Mouse (Mus musculus): ENCODE measurements around the gene Maml3.

Maml3 gene

GRCm38 (mm10) chr3:51952267-51952666, 152.6 kb downstream of the Maml3 start:
- no peak for DNase-seq

- peak; percentile 18 for DNase-seq
Observed at GRCm38 (mm10) chr3:51949651-51950050, 155.2 kb downstream of the Maml3 start.

- no peak for DNase-seq
Observed at GRCm38 (mm10) chr3:51947168-51947567, 157.7 kb downstream of the Maml3 start.

DNA sequence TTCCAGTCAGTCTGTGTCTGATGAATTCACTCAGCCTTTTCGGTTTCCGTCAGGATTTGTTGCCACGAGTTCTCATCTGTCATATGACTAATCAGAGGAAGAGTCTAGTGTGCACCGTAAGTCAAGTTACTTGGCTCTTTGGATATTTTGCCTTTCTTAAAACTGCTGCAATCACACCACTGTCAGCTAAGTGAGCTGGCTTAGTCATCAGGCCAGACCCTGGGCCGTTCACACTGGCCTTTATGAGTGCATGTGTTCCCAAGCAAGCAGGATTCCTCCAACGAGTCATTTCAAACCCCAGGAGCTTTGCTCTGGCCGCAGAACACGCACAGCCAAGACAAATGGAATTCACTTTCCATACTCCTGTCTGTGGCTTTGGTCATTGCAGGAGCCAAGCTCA, 161.2 kb downstream of the Maml3 start:
- no peak for DNase-seq

GRCm38 (mm10) chr3:51941781-51942180, 163.1 kb downstream of the Maml3 start:
- DNase-seq: no peak

DNA sequence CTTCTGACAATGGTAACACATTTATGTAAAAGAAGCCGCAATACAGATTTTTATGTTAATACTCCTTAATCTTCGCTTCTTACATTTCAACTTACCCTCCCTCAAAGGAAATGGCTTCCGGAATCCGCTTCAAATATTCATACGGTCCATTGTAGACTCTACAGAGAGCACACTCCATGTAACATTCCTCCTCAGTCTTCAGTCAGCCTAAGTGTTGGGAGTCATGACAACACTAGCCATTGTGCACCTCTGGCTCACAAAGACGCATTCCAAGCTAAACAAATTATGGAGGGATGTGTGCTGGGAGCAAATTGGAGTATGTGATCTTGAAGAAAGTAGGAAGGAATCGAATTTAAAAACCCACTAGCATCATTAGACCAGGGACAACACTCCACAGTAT, 165.0 kb downstream of the Maml3 start:
- DNase-seq: no peak

GRCm38 (mm10) chr3:51939054-51939453, 165.8 kb downstream of the Maml3 start:
- DNase-seq: no peak

DNA sequence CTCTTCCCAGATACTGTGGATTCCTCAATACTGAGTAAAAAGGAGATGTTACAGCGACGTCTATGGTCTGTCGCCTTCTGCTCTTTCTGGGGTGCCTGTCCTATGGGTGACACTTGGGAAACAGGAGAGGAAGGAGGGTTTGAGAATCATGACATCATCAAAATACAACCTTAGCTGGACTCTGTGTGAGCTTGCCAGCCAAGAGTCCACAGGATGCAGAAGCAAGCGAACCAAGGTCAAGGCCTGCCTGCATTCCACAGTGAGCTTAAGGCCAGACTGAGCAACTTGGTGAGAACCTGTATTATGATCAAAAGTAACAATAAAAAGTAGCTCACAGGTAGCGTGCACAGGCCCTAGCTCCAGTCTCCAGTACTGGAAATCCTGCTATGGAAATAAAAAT, 167.7 kb downstream of the Maml3 start:
- DNase-seq: no peak

- no peak for DNase-seq
Observed at GRCm38 (mm10) chr3:51934531-51935485, 170.1 kb downstream of the Maml3 start.

DNA sequence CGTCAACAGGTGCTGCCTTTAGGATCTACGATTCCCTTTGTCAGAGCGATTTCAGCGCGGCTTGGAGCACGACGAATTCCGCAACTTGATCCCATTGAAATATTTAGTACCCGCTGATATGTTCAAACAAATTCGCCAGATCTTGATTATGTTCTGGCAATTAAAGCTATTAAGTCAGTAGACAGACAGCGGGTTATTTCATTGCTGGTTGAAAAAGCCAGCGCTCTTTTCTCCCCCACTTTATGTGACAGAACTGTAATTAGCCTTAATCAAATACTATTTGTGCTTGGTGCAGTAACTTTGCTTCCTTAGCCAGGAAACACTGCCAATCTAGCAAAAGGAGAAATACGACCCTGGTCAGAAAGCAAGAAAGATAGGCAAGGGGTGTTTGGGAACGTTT, 176.7 kb downstream of the Maml3 start:
- no peak for DNase-seq

GRCm38 (mm10) chr3:51927591-51927990, 177.3 kb downstream of the Maml3 start:
- no peak for DNase-seq

- DNase-seq: no peak
Observed at GRCm38 (mm10) chr3:51927043-51927442, 177.8 kb downstream of the Maml3 start.

DNA sequence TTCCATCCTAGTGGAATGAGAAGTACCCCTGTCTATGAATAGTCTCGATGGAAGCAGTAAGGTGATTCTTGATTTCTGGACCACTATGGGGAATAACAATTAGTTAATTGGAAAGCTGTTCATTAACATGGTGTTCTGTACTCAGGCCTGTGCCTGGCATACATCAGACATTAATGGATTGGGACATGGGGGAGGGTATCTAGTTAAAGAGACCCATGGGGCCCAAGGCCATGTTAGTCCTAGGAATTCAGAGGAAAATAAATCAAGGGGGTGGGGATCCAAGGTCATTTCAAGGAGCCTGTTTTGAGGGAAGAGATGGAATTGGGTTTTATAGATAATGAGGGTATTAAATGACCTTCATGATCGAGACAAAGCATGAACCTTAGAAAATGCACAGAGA, 179.1 kb downstream of the Maml3 start:
- no peak for DNase-seq

DNA sequence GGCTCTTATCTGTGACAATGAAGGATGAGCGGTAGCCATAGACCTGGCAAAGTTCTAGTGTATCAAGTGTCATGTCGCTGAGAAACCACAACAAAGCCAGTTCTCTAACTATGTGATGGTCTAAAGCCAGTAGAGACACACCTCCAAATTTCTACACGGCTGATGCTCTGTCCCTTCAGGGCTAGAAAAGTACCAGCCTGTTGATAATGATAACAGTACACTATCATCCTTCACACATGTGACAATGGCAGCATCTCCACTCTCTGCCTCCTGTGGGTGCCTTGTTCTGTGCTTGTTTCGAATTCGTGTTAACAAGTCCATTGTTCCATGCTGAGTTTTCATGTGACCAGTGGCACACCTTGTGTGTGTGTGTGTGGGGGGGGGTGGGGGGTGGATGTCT, 180.2 kb downstream of the Maml3 start:
- DNase-seq: no peak

GRCm38 (mm10) chr3:51923800-51924199, 181.1 kb downstream of the Maml3 start:
- DNase-seq: no peak

GRCm38 (mm10) chr3:51916902-51917301, 188.0 kb downstream of the Maml3 start:
- DNase-seq: no peak

DNA sequence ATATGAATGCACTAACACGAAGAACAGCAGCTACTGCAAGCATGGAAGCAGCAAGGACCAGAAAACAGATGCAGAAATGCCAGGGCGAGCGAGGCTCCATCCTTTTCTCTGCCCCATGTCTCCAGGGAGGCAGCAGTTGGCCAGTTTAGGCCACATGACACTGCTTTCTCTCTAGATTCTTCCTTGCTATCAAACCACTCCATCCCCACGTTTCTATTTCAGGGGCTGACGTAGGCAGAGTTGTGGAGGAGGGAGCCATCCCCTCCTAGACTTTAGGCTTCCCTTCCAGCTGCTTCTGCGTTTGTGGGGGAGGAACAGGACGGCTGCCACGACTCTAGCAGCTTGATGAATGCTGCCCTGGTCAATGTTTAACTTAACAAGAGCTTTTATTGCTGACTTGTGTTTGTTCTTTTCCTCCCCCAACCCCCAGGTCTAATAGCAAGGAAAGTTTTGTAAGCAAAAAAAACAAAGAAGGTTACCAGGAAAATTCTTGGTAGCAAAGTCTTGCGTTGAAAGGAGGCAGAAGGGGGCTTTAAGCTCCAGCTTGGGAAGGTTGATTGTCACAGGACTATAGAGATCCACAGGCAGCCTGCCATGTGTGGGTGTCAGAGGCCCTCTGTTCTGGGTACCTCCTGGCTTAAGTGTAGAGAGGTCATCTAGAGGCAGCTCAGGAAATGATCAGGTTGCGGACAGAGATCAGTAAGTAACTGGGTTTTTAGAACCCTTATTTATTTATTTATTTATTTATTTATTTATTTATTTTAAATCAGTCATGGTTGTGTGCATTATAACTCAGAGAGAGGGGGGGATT, 188.6 kb downstream of the Maml3 start:
- peak; percentile 84 for DNase-seq

GRCm38 (mm10) chr3:51915415-51915814, 189.5 kb downstream of the Maml3 start:
- DNase-seq: no peak

GRCm38 (mm10) chr3:51914900-51915299, 190.0 kb downstream of the Maml3 start:
- no peak for DNase-seq

- DNase-seq: no peak
Observed at GRCm38 (mm10) chr3:51913498-51913897, 191.4 kb downstream of the Maml3 start.

GRCm38 (mm10) chr3:51912214-51912613, 192.7 kb downstream of the Maml3 start:
- DNase-seq: peak; percentile 57

DNA sequence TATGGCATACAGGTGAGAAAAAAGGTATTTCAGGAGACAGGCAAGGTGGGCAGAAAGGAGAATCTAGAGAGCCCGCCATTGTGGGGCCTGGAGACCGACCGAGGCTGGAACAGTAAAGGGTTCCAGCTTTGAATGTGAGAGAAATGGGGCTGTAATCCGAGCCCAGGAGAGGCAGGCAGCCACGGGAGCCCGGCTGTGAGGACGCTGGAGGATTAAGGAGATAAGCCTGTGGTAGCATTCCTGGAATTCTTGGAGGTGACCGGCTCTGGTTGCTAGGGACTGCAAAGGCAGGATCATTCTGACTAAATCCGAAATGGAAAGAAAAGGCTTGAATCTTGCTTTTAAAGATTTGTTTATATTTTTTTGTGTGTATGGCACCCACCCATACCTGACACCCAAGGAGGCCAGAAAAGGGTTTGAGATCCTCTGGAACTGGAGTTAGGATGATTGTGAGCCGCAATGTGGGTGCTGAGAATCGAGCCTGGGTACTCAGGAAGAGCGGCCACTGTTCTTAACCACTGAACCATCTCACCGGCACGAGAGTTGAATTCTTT, 196.4 kb downstream of the Maml3 start:
- no peak for DNase-seq

DNA sequence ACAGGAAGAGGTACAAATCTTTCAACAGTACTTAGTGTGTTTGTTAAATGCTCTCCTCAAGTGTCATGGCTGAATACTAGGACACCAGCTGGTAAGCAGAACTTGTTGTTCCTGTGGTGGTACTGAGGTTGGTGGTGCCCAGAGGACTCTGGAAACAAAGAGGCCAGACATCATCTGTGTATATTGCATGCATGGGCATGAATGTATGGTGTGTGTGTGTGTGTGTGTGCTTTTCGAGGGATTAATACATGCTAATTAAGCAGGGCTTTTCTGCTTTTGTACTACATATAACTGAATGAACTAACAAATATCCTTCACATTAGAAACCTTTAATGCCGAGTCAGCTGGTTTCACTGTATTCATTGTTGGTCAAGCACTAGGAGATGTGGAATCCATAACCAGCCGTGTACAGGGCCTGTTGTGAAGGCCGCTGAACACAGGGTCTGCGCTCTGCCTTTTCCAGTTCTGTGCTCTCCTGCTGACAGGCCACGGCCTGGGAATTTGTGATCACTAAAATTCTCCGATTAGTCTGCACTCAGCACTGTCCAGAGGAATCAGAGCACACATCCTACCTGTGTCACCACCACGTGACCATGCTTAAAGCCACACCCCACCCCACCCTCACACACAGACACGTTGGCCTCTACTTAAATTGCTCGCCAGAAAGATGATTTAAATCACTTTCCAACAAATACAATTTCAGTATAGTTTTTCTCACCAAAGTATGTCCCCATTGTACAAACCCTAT, 197.6 kb downstream of the Maml3 start:
- no peak for DNase-seq

Data from kidney, postnatal 10 days (tissue).